Mouse (Mus musculus): ENCODE measurements around the gene Rdh16. TPM values are rescaled to one million over a fixed set of nuclear protein-coding genes. Genes with fewer than 3 reads are reported as not detected.
"Not testable (repeated sequence)": the region's sequence is repeated elsewhere in the genome, so short reads cannot be mapped to it uniquely, and the experiment has no call there.

Rdh16 gene
- polyA plus RNA-seq, 1 experiment = not detected

DNA sequence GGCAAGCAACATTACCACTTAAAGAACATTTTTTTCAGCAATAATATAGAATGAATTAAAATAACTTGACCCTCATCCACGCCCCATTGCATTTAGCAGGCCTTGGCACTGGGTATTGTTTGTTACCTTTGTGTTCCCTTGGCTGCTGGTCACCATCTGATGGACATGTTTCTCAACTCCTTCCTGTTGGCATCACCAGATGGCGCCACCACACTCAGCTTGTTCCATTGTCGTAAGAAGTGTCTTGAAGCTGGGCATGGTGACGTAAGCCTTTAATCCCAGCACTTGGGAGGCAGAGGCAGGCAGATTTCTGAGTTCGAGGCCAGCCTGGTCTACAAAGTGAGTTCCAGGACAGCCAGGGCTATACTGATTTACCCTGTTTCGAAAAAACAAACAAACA is 24.4 kb downstream of the Rdh16 start:
- Histone ChIP-seq H3K36me3 (ENCODE audit: control insufficient read depth, insufficient read depth) (no peaks in the 10 kb centered on the region), H3K27me3 (ENCODE audit: control insufficient read depth, insufficient read depth, insufficient read length) (no peaks in the 10 kb centered on the region), H3K79me2 (ENCODE audit: control insufficient read depth, insufficient read depth) (no peaks in the 10 kb centered on the region), H3K4me3 (no peak overlapping the region), H3ac (ENCODE audit: control insufficient read depth, insufficient read length) (no peak overlapping the region), H3K4me2 (ENCODE audit: low read depth) (no peak overlapping the region)
- TF ChIP-seq REST (IDR thresholded peaks at IDR 0.05; ENCODE audit: insufficient read depth, insufficient read length) = no peak
- no peak for TF ChIP-seq MYOD1 (IDR thresholded peaks at IDR 0.05; ENCODE audit: control insufficient read depth in 1 of 3, insufficient read length in 2 of 3, low read depth in 2 of 3)

DNA sequence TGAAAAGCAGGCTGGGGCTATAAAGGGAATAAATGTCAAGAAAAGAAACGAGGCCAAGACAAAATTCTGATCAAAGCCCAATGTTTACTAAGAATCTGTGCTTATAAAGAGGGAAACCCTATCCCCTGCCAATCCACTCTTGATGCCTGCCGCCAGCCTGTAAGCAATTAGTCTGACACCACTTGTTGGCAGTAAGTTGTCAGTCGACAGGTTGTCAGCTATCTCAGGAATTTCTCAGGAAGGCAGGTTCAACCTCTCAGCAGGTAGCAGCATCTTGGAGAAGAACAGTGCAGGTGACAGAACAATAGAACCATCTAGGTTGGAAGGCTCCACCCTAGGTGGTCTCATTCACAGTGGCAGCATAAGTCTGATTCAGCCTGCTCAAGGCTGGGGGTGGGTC is 28.2 kb downstream of the Rdh16 start:
- no peaks in the 10 kb centered on the region for H3K79me2 ChIP-seq (ENCODE audit: control insufficient read depth, insufficient read depth)
- no peak overlapping the region for H3K4me2 ChIP-seq (ENCODE audit: low read depth)
- no peaks in the 10 kb centered on the region for H3K27me3 ChIP-seq (ENCODE audit: control insufficient read depth, insufficient read depth, insufficient read length)
- H3K4me3 ChIP-seq = no peak overlapping the region
- H3ac ChIP-seq (ENCODE audit: control insufficient read depth, insufficient read length) = no peak overlapping the region
- TF ChIP-seq E2F4 (IDR thresholded peaks at IDR 0.05; ENCODE audit: insufficient read depth) = no peak
- no peak for TF ChIP-seq MAX (IDR thresholded peaks at IDR 0.05; ENCODE audit: low read depth)
- no peak for TF ChIP-seq MYOD1 (IDR thresholded peaks at IDR 0.05; ENCODE audit: control insufficient read depth in 1 of 3, insufficient read length in 2 of 3, low read depth in 2 of 3)
- no peak for TF ChIP-seq TCF12 (IDR thresholded peaks at IDR 0.05; ENCODE audit: insufficient read depth, poor library complexity, severe bottlenecking)
- TF ChIP-seq REST (IDR thresholded peaks at IDR 0.05; ENCODE audit: insufficient read depth, insufficient read length) = no peak
- TF ChIP-seq SRF (IDR thresholded peaks at IDR 0.05; ENCODE audit: control insufficient read depth, insufficient read length, low read depth) = no peak
- no peak for TF ChIP-seq USF1 (IDR thresholded peaks at IDR 0.05; ENCODE audit: low read depth)
- no peak for TF ChIP-seq MYOG (IDR thresholded peaks at IDR 0.05; ENCODE audit: control insufficient read depth in 1 of 3, insufficient read depth in 1 of 3, insufficient read length in 2 of 3, low read depth in 2 of 3)
- TF ChIP-seq POLR2A (IDR thresholded peaks at IDR 0.05; ENCODE audit: insufficient read length, low read depth) = no peak
- no peak for TF ChIP-seq CEBPB (IDR thresholded peaks at IDR 0.05; ENCODE audit: insufficient read depth, poor library complexity, severe bottlenecking)
- TF ChIP-seq POLR2AphosphoS2 (IDR thresholded peaks at IDR 0.05; ENCODE audit: insufficient read length, low read depth) = no peak
- TF ChIP-seq TCF3 (IDR thresholded peaks at IDR 0.05; ENCODE audit: insufficient read length, low read depth) = no peak
- H3K36me3 ChIP-seq (ENCODE audit: control insufficient read depth, insufficient read depth) = no peaks in the 10 kb centered on the region

DNA sequence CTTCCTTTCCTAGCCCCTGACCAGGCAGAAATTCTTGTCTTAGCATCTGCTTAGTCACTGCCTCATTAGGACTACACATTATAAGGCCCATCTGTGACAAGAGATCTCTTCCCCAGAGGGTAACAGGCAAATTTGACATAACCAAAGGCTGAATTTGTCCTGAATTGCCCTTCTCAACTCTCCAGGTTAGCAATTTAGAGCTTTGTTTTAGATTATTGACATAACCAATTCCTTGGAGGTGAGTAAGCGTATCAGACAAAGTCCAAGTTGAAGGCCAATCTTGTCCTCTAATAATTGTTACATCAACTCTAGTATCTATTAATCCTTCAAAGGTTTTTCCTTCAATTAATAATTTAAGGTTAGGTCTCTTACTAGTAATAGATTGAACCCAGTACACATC is 33.2 kb downstream of the Rdh16 start:
- not testable (repeated sequence) for H3ac ChIP-seq (ENCODE audit: control insufficient read depth, insufficient read length); H3K36me3 ChIP-seq (ENCODE audit: control insufficient read depth, insufficient read depth); H3K79me2 ChIP-seq (ENCODE audit: control insufficient read depth, insufficient read depth); H3K4me2 ChIP-seq (ENCODE audit: low read depth); H3K4me3 ChIP-seq; H3K27me3 ChIP-seq (ENCODE audit: control insufficient read depth, insufficient read depth, insufficient read length)

DNA sequence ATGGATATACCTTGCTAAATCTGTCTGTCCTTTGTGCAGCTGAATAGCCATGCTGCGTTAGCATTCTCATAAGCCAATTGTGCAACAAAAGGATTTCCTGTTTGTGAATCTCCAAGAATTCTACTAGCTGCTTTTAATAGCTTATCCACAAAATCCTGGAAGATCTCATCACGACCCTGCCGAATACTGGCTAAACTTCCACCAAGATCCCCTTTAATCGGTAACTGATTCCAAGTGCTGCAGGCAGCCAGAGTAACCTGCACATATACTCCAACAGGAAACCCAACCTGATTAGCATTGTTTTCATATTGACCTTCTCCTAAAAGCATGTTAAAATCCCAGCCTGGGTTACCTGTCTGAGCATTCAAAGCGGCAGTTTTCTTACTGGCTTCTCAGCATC is 34.3 kb downstream of the Rdh16 start:
- no peak overlapping the region for H3K4me2 ChIP-seq (ENCODE audit: low read depth)

DNA sequence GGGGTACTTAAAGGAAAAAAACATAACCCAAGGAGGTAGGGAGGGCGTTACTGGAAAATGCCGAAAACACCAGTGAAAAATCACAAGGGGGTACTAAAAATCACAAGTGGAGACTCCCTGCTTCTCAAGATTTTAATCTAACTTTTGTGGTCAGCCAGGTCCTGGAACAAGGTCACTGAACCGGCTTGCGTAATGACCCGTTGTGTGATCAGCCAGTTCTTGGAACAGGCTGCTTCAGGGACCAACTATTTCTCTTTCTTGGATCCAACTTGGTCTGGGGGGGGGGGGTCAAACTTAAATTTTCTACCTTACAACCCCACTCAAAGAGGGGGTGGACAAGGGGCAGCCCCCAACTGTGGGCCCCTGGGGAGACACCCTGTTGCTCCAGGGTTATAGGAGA is 36.8 kb downstream of the Rdh16 start:
- H3K27me3 ChIP-seq (ENCODE audit: control insufficient read depth, insufficient read depth, insufficient read length); H3K4me3 ChIP-seq; H3K36me3 ChIP-seq (ENCODE audit: control insufficient read depth, insufficient read depth); H3ac ChIP-seq (ENCODE audit: control insufficient read depth, insufficient read length); H3K4me2 ChIP-seq (ENCODE audit: low read depth); H3K79me2 ChIP-seq (ENCODE audit: control insufficient read depth, insufficient read depth): not testable (repeated sequence)

More for the DNA sequence above, 34.3 kb downstream of the Rdh16 start:
- TF ChIP-seq MYOD1 (IDR thresholded peaks at IDR 0.05; ENCODE audit: control insufficient read depth in 1 of 3, insufficient read length in 2 of 3, low read depth in 2 of 3) (no peak), REST (IDR thresholded peaks at IDR 0.05; ENCODE audit: insufficient read depth, insufficient read length) (no peak), CEBPB (IDR thresholded peaks at IDR 0.05; ENCODE audit: insufficient read depth, poor library complexity, severe bottlenecking) (no peak), MYOG (IDR thresholded peaks at IDR 0.05; ENCODE audit: control insufficient read depth in 1 of 3, insufficient read depth in 1 of 3, insufficient read length in 2 of 3, low read depth in 2 of 3) (no peak), USF1 (IDR thresholded peaks at IDR 0.05; ENCODE audit: low read depth) (no peak), POLR2A (IDR thresholded peaks at IDR 0.05; ENCODE audit: insufficient read length, low read depth) (no peak), MAX (IDR thresholded peaks at IDR 0.05; ENCODE audit: low read depth) (no peak)
- Histone ChIP-seq H3K4me3 (no peak overlapping the region), H3ac (ENCODE audit: control insufficient read depth, insufficient read length) (no peak overlapping the region), H3K36me3 (ENCODE audit: control insufficient read depth, insufficient read depth) (no peaks in the 10 kb centered on the region), H3K27me3 (ENCODE audit: control insufficient read depth, insufficient read depth, insufficient read length) (no peaks in the 10 kb centered on the region), H3K79me2 (ENCODE audit: control insufficient read depth, insufficient read depth) (no peaks in the 10 kb centered on the region)

DNA sequence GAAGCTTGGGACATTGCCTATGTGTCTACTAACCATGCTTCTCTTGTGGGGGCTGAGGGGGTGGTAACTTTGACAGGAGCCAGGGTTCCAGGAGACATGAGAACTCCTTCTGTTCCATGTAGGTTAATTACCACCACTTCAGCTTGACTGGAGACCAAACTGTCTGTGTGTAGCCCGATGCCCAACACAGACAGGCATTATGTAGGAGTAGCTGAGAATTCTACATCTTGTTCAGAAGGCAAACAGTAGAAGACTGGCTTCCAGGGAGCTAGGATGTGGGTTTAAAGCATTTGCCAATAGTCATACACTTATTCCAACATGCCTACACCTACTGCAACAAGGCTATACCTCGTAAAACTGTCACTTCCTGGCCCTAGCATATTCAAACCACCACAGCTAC is 37.6 kb downstream of the Rdh16 start:
- no peaks in the 10 kb centered on the region for H3K79me2 ChIP-seq (ENCODE audit: control insufficient read depth, insufficient read depth)
- TF ChIP-seq CEBPB (IDR thresholded peaks at IDR 0.05; ENCODE audit: insufficient read depth, poor library complexity, severe bottlenecking) (no peak), POLR2AphosphoS2 (IDR thresholded peaks at IDR 0.05; ENCODE audit: insufficient read length, low read depth) (no peak), MAX (IDR thresholded peaks at IDR 0.05; ENCODE audit: low read depth) (no peak), REST (IDR thresholded peaks at IDR 0.05; ENCODE audit: insufficient read depth, insufficient read length) (no peak)
- H3K4me2 ChIP-seq (ENCODE audit: low read depth) = no peak overlapping the region

More for the DNA sequence above, 37.6 kb downstream of the Rdh16 start:
- Histone ChIP-seq H3K27me3 (ENCODE audit: control insufficient read depth, insufficient read depth, insufficient read length) (peaks cover 8% of the 10 kb centered on the region), H3ac (ENCODE audit: control insufficient read depth, insufficient read length) (no peak overlapping the region), H3K36me3 (ENCODE audit: control insufficient read depth, insufficient read depth) (no peaks in the 10 kb centered on the region), H3K4me3 (no peak overlapping the region)
